In the genomic region with DNA sequence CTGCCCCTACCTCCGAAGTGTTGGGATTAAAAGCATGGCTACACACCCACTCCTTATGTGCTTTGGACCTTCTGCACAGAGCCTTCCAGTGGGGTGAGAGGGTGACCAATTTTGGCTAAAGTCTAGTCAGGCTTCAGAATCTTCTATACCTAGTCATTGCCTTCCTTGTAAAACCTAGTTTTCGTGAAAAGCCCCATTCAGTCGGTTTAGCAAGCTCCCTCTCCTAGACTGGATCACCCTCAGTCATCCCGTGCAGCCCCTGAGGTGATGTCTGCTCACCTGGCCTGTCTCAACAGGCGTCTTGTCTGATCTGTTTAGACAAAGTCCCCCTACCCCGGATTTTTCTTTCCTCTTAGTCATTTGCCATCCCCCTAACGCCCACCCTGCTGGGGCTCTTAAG, we compare ENCODE assay signal across 20 mouse cellular contexts. TPM values are rescaled to one million over a fixed set of nuclear protein-coding genes. Genes with fewer than 3 reads are reported as not detected.
"Had no signal": no experiment of that assay in that cellular context is flagged by ENCODE, and none has a peak within 500 bp of the region (broad histone marks: within the 10 kb centered on the region; RNA-seq: fewer than 3 reads in every experiment).

No protein-coding gene starts in this region.

- H3K4me3 ChIP-seq: liver, embryonic 15.5 days; lung, embryonic 15.5 days; midbrain, embryonic 13.5 days; midbrain, embryonic 15.5 days; neural tube, embryonic 12.5 days had no signal

- H3K36me3 ChIP-seq: liver, embryonic 15.5 days; lung, embryonic 15.5 days; midbrain, embryonic 13.5 days; midbrain, embryonic 15.5 days; neural tube, embryonic 12.5 days had no signal

- H3K9ac ChIP-seq: liver, embryonic 15.5 days; liver, postnatal 0 days; lung, embryonic 15.5 days; midbrain, embryonic 13.5 days; midbrain, embryonic 15.5 days; neural tube, embryonic 12.5 days had no signal

- ATAC-seq: liver, postnatal 0 days; lung, postnatal 0 days; midbrain, embryonic 13.5 days; midbrain, embryonic 15.5 days had no signal

- H3K27ac ChIP-seq: liver, embryonic 15.5 days; lung, embryonic 15.5 days; midbrain, embryonic 13.5 days; midbrain, embryonic 15.5 days; neural tube, embryonic 12.5 days had no signal

- H3K27me3 ChIP-seq: megakaryocyte, embryonic 14.5 days had no signal

- H3K9me3 ChIP-seq: liver, embryonic 15.5 days; lung, embryonic 15.5 days; megakaryocyte, embryonic 14.5 days; midbrain, embryonic 13.5 days; midbrain, embryonic 15.5 days; neural tube, embryonic 12.5 days had no signal

- H3K4me2 ChIP-seq: liver, embryonic 15.5 days; lung, embryonic 15.5 days; midbrain, embryonic 11.5 days; midbrain, embryonic 13.5 days; midbrain, embryonic 15.5 days; neural tube, embryonic 12.5 days had no signal

- DNase-seq: liver, postnatal 0 days; lung, adult 2 months; lung, postnatal 14 days; lung, postnatal 36 days; right cerebral cortex, postnatal 14 days; thymus, adult 2 months; thymus, postnatal 25 days had no signal

RNA-seq across cellular contexts. Expression of a gene that starts 3.8 kb away (rescaled TPM):
- total RNA-seq: midbrain, postnatal 0 days had no signal
- polyA plus RNA-seq: lung, embryonic 15.5 days; midbrain, embryonic 13.5 days; midbrain, embryonic 15.5 days; neural tube, embryonic 12.5 days; neural tube, embryonic 14.5 days had no signal

RNA-seq across cellular contexts. Expression of a gene that starts 3.8 kb away (rescaled TPM):
- polyA plus RNA-seq: midbrain, embryonic 11.5 days had no signal

RNA-seq across cellular contexts. Expression of a gene that starts 7.1 kb away (rescaled TPM):
- total RNA-seq: megakaryocyte progenitor cell, adult 5-6 weeks; monocyte, adult 5-6 weeks had no signal
- polyA plus RNA-seq: liver, postnatal 0 days; macrophage; midbrain, embryonic 11.5 days; neural tube, embryonic 12.5 days had no signal
